Mouse (Mus musculus) heart, adult 2 months (tissue): ENCODE measurements around the gene Vat1l.

Source experiments
- CTCF ChIP-seq: fragments of 200-600 bp; IDR thresholded peaks from 2 replicates; pipeline ENCODE4 v1.8.1; 2022; ENCODE audit warnings: antibody characterized with exemption, mild to moderate bottlenecking, moderate library complexity
- EP300 ChIP-seq: fragments of 200-500 bp; IDR thresholded peaks from 2 replicates; pipeline ENCODE4 v1.6.1; 2011; ENCODE audit warnings: low read depth, low read length, control low read depth; ENCODE audit not compliant: insufficient read depth
- POLR2A ChIP-seq: fragments of 200-500 bp; IDR thresholded peaks from 2 replicates; pipeline ENCODE4 v1.6.1; 2011; ENCODE audit warnings: mild to moderate bottlenecking, low read depth, low read length, control low read depth; ENCODE audit not compliant: insufficient read depth

DNA sequence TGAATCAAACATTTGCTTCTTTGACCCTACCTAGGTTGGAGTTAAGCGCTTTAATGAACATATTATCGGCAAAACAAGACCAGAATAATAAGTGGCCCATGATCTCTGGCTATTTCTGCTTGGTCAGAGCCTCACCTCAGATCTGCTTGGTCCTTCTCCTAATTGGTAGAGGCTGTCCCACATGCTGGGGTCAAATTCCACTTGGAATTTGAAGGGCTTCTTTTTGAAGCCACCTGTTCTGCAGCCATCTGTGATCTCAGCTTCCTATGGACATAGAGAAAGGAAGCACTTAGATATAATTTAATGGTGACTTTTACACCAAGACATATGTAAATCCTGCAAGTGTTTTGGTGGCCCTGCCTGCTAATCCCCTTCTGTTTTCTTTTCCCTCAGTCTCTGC is 16.6 kb downstream of the Vat1l start:
- TF ChIP-seq CTCF (no peak), POLR2A (no peak), EP300 (no peak)
